Mouse (Mus musculus) small intestine, adult 2 months (tissue): ENCODE measurements around the gene Igf2. TPM values are rescaled to one million over a fixed set of nuclear protein-coding genes. Genes with fewer than 3 reads are reported as not detected.

Experiments
- H3K27ac ChIP-seq: fragments of 200-500 bp; 2 replicates; pipeline ENCODE4 v1.5.1; 2012; ENCODE audit warnings: low read depth, low read length, control low read depth, inconsistent platforms; ENCODE audit not compliant: insufficient read depth
- H3K27me3 ChIP-seq: fragments of 200-500 bp; 2 replicates; pipeline ENCODE4 v1.6.1; 2012; ENCODE audit warnings: mild to moderate bottlenecking, moderate library complexity, low read length, inconsistent platforms; ENCODE audit not compliant: control insufficient read depth, insufficient read depth
- H3K36me3 ChIP-seq: fragments of 200-500 bp; 2 replicates; pipeline ENCODE4 v1.6.1; 2012; ENCODE audit warnings: mild to moderate bottlenecking, low read length, control low read depth, inconsistent platforms; ENCODE audit not compliant: control insufficient read depth, insufficient read depth
- H3K4me1 ChIP-seq: fragments of 200-500 bp; 2 replicates; pipeline ENCODE4 v1.6.1; 2012; ENCODE audit warnings: low read length, inconsistent platforms, mixed read lengths; ENCODE audit not compliant: control insufficient read depth, insufficient read depth, insufficient read length
- H3K4me3 ChIP-seq: fragments of 200-500 bp; 2 replicates; pipeline ENCODE4 v1.5.1; 2012; ENCODE audit warnings: low read depth, mild to moderate bottlenecking, control low read depth, inconsistent platforms, low read length, moderate library complexity
- CTCF ChIP-seq: fragments of 200-500 bp; IDR thresholded peaks from 2 replicates; pipeline ENCODE4 v1.5.1; 2012; ENCODE audit warnings: low read depth, mild to moderate bottlenecking, control low read depth, inconsistent platforms, low read length, moderate library complexity, mixed read lengths; ENCODE audit not compliant: insufficient replicate concordance, insufficient read length; ENCODE audit errors: extremely low read depth
- POLR2A ChIP-seq: fragments of 200-500 bp; IDR thresholded peaks from 2 replicates; pipeline ENCODE4 v1.6.1; 2012; ENCODE audit warnings: low read depth, mild to moderate bottlenecking, control low read depth, inconsistent platforms, low read length, moderate library complexity
- WGBS: fragments of 180-500 bp; shearing (Covaris S2); methylation state at CpG from one replicate; pipeline ENCODE4 v1.1.7; 2018; 5-methylcytosine and 5-hydroxymethylcytosine counted together
- polyA plus RNA-seq: library from polyadenylated mRNA; depleted of rRNA; stranded (reverse); fragments of >200 nt; gene quantifications from 2 replicates; pipeline ENCODE4 v1.2.3, GENCODE M21; 2012

Igf2 gene
- polyA plus RNA-seq, 1 experiment = 71.0 TPM

DNA sequence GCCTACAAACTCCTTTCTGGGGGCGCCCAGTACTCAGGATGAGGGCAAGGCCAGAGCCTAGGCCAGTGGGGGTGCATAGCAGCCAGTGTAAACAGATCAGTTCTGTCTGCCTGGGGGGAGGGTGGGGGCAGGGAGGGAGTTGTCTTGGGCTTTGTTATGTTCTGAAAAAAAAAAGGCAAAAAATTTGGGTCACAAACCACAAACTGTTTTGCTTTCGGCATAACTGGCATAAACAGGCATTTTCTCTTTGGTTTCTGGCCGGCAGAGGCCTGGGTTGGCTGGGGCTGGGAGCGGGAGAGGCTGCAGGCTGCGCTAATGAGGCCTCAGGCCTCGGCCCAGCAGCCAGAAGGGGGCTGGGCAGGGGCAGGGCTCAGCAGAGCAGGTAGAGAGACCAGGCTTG, 19.9 kb downstream of the Igf2 start:
- Histone ChIP-seq H3K36me3 (no peaks in the 10 kb centered on the region), H3K4me3 (no peak overlapping the region), H3K27me3 (0 out of 2 replicates have a peak, but pooled peaks cover 2% of the 10 kb centered on the region), H3K4me1 (no peaks in the 10 kb centered on the region), H3K27ac (no peak overlapping the region)
- 64% methylated on average over 6 of the region's 6 CpGs for WGBS
- no peak for TF ChIP-seq POLR2A
- no peak for TF ChIP-seq CTCF

DNA sequence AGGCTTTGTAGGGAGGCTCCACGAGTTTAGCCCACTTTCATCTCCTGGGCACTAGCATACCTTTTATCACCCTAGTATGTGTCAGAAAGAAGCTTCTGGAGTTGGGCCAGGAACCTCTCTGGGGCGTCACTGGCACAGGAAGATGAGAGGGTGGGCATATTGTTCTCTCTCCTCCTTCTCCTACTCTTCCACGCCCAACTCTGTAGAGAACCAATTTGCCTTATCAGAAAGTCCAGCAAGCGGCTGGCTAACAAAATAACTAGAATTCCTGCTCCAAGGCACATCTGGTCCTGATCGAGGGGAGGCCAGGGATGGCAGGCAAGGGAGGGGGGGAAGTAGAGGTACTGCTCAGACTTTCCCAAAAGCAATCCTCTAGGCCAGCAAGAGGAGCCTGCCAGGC, 21.6 kb downstream of the Igf2 start:
- TF ChIP-seq POLR2A (no peak), CTCF (no peak)
- Histone ChIP-seq H3K4me1 (no peaks in the 10 kb centered on the region), H3K27ac (no peak overlapping the region), H3K27me3 (0 out of 2 replicates have a peak, but pooled peaks cover 2% of the 10 kb centered on the region), H3K4me3 (no peak overlapping the region), H3K36me3 (no peaks in the 10 kb centered on the region)
- WGBS = 17% methylated on average over 5 of the region's 5 CpGs

DNA sequence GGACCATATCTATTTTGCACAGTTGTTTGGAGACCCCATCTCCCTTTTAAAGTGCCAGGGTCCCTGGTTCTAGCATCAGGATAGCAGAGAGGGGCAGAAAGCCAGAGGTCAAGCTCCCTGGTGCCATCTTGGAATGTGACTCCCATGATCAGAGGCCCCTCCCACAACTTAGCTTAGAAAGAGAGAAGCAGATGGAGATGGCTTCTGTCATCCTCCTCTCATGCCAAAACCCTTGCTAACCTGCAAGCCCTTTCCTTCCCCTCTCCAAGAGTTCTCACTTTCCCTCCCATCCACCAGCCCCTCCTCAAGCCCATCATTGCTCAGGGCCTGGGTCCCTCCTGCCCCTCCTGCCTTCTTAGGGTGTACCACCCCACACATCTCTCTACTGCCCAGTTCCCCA, 30.4 kb downstream of the Igf2 start:
- H3K27me3 ChIP-seq = no peaks in the 10 kb centered on the region
- TF ChIP-seq POLR2A (no peak), CTCF (no peak)
- no peaks in the 10 kb centered on the region for H3K36me3 ChIP-seq

DNA sequence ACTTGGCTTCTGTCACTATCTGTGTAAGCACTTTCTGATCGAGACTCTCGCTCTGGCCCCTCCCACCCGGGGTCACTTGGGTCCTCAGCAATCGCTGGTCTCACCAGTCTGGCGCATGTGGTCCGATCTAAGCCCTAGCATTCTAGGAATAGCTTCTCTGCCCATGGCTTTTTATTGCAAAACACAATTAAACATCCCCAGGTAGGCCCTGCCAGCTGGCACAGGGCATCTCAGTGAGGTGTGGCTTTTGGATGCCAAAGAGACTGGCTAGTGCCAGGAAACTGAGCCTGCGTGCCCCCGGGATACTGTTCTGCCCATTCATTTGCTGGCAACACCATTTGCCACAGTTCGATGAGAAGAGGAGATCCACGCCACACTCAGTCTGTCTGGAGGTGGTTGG, 35.9 kb downstream of the Igf2 start:
- TF ChIP-seq POLR2A (no peak), CTCF (no peak)
- H3K4me1 ChIP-seq = no peaks in the 10 kb centered on the region

More for the DNA sequence above, 30.4 kb downstream of the Igf2 start:
- H3K4me3 ChIP-seq = no peak overlapping the region
- no peak overlapping the region for H3K27ac ChIP-seq
- H3K4me1 ChIP-seq = no peaks in the 10 kb centered on the region

DNA sequence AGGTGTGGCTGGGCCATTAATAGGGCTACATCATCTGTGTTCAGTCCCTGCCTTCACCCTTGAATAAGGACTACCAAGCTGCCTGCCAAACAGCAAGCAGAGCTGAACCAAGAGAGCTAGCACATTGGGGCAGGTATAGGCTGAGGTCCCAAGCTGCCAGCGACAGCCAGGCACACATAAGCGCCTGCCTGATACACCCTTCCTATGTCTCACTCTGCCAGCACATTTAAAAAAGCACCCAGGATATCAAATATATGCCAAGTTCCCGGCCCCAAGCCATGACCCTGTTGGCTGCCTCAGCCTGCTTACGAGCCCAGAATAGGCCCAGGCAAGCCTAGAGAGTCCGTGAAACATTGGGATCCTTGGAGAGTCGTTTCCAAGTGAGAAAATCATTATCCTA, 36.8 kb downstream of the Igf2 start:
- TF ChIP-seq CTCF = no peak
- TF ChIP-seq POLR2A = no peak
- 77% methylated on average over 6 of the region's 6 CpGs for WGBS
- no peaks in the 10 kb centered on the region for H3K36me3 ChIP-seq
- no peak overlapping the region for H3K4me3 ChIP-seq
- H3K4me1 ChIP-seq = no peaks in the 10 kb centered on the region
- H3K27me3 ChIP-seq = no peaks in the 10 kb centered on the region
- no peak overlapping the region for H3K27ac ChIP-seq

More for the DNA sequence above, 35.9 kb downstream of the Igf2 start:
- H3K36me3 ChIP-seq = no peaks in the 10 kb centered on the region
- 64% methylated on average over 10 of the region's 10 CpGs for WGBS
- no peak overlapping the region for H3K4me3 ChIP-seq
- H3K27ac ChIP-seq = no peak overlapping the region
- no peaks in the 10 kb centered on the region for H3K27me3 ChIP-seq

DNA sequence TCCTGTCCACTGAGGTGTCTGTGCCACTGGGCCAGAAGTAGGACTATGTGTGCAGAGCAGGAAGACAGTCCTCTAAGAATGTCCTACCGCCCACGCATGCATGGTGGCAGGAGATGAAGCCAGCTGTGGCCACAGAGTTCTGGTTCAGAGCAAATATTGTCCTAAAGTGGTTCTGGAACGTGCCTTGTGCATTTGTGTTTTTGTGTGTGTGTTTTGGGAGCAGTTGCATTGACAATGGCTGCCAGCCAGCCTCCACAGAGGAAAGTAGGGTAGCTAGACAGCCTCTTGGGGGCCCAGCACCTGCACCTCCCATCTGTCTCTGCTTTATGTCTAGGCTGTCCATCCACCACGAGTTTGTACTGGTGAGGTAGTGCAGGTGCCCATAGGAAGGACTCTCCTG, 44.4 kb downstream of the Igf2 start:
- Histone ChIP-seq H3K27me3 (no peaks in the 10 kb centered on the region), H3K27ac (no peak overlapping the region), H3K36me3 (no peaks in the 10 kb centered on the region), H3K4me1 (no peaks in the 10 kb centered on the region), H3K4me3 (no peak overlapping the region)
- WGBS = 64% methylated on average over 4 of the region's 4 CpGs
- TF ChIP-seq POLR2A (no peak), CTCF (no peak)

DNA sequence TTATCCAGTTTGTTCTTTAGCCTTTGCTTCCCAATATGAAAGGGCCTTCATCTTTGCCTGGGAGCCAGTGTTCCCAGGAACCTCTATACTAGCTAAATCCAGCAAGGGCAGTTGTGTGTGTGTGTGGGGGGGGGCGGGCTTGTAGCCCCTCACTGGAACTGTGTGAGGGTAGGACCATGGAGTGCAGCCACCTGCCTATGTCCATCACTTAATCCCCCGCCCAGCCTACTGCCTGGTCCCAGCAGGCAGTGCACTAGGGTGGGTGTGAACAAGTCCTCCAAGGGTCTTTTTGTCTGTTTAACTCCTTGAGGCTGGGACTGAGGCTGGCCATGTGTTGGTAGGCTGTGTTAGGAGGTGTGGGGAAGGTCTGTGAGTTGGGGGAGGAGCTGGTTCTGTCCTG, 53.5 kb downstream of the Igf2 start:
- 70% methylated on average over 2 of the region's 2 CpGs for WGBS
- H3K4me3 ChIP-seq = no peak overlapping the region
- no peaks in the 10 kb centered on the region for H3K4me1 ChIP-seq
- H3K27ac ChIP-seq = no peak overlapping the region
- no peak for TF ChIP-seq CTCF
- no peak for TF ChIP-seq POLR2A
- no peaks in the 10 kb centered on the region for H3K27me3 ChIP-seq
- no peaks in the 10 kb centered on the region for H3K36me3 ChIP-seq

DNA sequence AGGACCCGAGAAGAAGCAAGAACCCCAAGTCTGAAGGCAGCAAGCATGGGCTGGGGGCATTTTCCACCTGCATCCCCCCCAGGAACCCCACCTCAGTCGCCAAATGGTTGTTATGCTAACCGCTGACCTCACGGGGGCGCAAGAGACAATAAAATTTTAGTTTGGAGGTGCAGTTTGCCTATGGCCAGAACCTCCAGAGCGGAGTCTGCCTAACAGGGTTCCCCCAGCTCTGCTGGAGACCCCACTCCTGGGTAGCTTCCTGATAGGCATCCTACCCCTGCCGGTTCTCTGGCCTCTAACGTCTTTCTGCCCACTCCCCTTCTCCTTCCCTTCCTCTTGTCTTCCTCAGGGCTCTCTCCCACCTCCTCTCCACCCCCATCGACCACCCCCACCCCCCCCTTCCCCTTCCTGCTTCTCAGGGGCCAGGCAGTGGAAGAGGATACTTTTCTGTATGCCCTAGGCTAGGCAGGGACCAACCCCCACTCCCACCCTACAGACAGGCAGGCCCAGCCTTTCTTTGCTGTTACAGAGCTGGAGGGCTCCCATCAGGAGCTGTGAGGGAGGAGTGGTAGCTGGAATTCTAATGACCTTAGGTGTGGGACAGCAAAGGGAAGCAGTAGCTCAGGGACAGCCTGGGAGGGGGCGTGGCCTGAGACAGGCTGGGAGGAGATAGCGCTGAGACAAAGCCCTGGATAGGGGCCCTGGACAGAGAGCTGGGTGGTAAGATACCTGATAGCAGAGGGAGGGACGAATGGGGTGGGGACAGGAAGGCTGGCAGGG, 55.8 kb downstream of the Igf2 start:
- Histone ChIP-seq H3K36me3 (no peaks in the 10 kb centered on the region), H3K4me3 (no peak overlapping the region), H3K27me3 (no peaks in the 10 kb centered on the region), H3K4me1 (no peaks in the 10 kb centered on the region), H3K27ac (no peak overlapping the region)
- WGBS = 8% methylated on average over 12 of the region's 12 CpGs
- no peak for TF ChIP-seq POLR2A
- TF ChIP-seq CTCF = peak; percentile 68; the same call in 1 of the 2 replicates
